Mouse (Mus musculus): ENCODE results near the gene Abca7.

- TF ChIP-seq CTCF (IDR thresholded peaks at IDR 0.05; ENCODE audit: low read depth) (no peak), EP300 (IDR thresholded peaks at IDR 0.05; ENCODE audit: low read depth) (no peak)
Observed at GRCm38 (mm10) chr10:80015583-80015982, 19.3 kb downstream of the Abca7 start.
